Mouse (Mus musculus) brain, embryonic 14.5 days (tissue): ENCODE measurements around the gene Aldh3b2.

Experiments used
- CTCF ChIP-seq: fragments of 200-500 bp; IDR thresholded peaks from 2 replicates; pipeline ENCODE4 v1.5.1; 2012; ENCODE audit warnings: inconsistent platforms, mild to moderate bottlenecking, moderate library complexity, borderline replicate concordance; ENCODE audit not compliant: insufficient read depth, insufficient read length; ENCODE audit errors: extremely low read depth
- POLR2A ChIP-seq: fragments of 200-500 bp; IDR thresholded peaks from 2 replicates; pipeline ENCODE4 v1.6.1; 2012; ENCODE audit warnings: mild to moderate bottlenecking, inconsistent platforms, borderline replicate concordance; ENCODE audit not compliant: poor library complexity, insufficient read depth, insufficient read length, severe bottlenecking; ENCODE audit errors: extremely low read depth

DNA sequence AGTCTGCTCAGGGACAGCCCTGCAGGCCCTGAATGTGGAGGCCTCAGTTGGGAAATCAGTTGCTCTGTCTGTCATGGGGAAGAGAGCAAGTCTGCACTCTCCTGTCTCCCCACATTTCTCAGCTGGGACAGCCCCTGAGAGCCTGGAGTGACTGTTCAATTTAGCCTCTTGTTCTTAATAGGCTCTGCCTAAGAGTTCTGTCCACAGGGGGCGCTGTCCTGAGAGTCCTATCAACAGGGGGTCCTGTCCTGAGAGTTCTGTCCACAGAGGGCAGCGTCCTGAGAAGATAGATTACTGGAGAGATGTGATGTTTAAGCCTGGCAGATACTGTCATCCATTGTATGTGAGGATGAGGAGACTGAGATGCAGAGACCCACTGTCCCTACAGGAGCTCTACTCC lies 9.7 kb upstream of the Aldh3b2 start:
- peak; percentile 13; the same call in 1 of the 2 replicates for TF ChIP-seq CTCF
- TF ChIP-seq POLR2A: no peak
